Mouse (Mus musculus) mesoderm, embryonic 11.5 days (tissue): ENCODE results near the gene Snrpe.

Experiments used
- DNase-seq: peaks from one replicate; pipeline ENCODE4 v3.0.0-alpha.2; 2012; ENCODE audit warnings: low read depth, low spot score

Snrpe gene

GRCm38 (mm10) chr1:133609771-133610502 lies at the start of gene Snrpe:
Gene Snrpe (minus strand): TSS chr1:133610291.
- peak; percentile 99 for DNase-seq

- no peak for DNase-seq
These were observed 48.8 kb upstream of the Snrpe start for GRCm38 (mm10) chr1:133658878-133659277.

- no peak for DNase-seq
These were observed 46.7 kb upstream of the Snrpe start for GRCm38 (mm10) chr1:133656811-133657210.

- no peak for DNase-seq
These were observed 42.9 kb upstream of the Snrpe start for GRCm38 (mm10) chr1:133653033-133653432.

- DNase-seq, result no peak
These were observed 40.4 kb upstream of the Snrpe start for GRCm38 (mm10) chr1:133650288-133651055.

- no peak for DNase-seq
These were observed 35.6 kb upstream of the Snrpe start for GRCm38 (mm10) chr1:133645652-133646051.

- DNase-seq, result no peak
These were observed 31.1 kb upstream of the Snrpe start for GRCm38 (mm10) chr1:133641163-133641562.

- no peak for DNase-seq
These were observed 28.4 kb upstream of the Snrpe start for GRCm38 (mm10) chr1:133638517-133638916.

- DNase-seq, result no peak
These were observed 22.1 kb upstream of the Snrpe start for GRCm38 (mm10) chr1:133632168-133632567.

GRCm38 (mm10) chr1:133625052-133625451 lies 15.0 kb upstream of the Snrpe start:
- no peak for DNase-seq

- no peak for DNase-seq
These were observed 8.2 kb upstream of the Snrpe start for GRCm38 (mm10) chr1:133618311-133618710.

GRCm38 (mm10) chr1:133617908-133618307 lies 7.8 kb upstream of the Snrpe start:
- no peak for DNase-seq

GRCm38 (mm10) chr1:133613817-133614216 lies 3.7 kb upstream of the Snrpe start:
- DNase-seq, result no peak

- no peak for DNase-seq
These were observed 1.3 kb upstream of the Snrpe start for GRCm38 (mm10) chr1:133611436-133611835.

- DNase-seq, result no peak
These were observed 510 bp upstream of the Snrpe start for GRCm38 (mm10) chr1:133610601-133611000.

- no peak for DNase-seq
These were observed 6.9 kb downstream of the Snrpe start for GRCm38 (mm10) chr1:133603174-133603573.

- DNase-seq, result peak; percentile 55
These were observed 13.6 kb downstream of the Snrpe start for GRCm38 (mm10) chr1:133596298-133597007.

- no peak for DNase-seq
These were observed 24.0 kb downstream of the Snrpe start for GRCm38 (mm10) chr1:133585995-133586537.

- DNase-seq, result no peak
These were observed 38.8 kb downstream of the Snrpe start for GRCm38 (mm10) chr1:133571293-133571692.
